Mouse (Mus musculus): Measurements from ENCODE around the gene Samd4.
"Not testable (repeated sequence)": the region's sequence is repeated elsewhere in the genome, so short reads cannot be mapped to it uniquely, and the experiment has no call there.

Gene Samd4

GRCm38 (mm10) chr14:47107461-47107860, 224.8 kb downstream of the Samd4 start:
- no peak for DNase-seq (ENCODE audit: low spot score)

DNA sequence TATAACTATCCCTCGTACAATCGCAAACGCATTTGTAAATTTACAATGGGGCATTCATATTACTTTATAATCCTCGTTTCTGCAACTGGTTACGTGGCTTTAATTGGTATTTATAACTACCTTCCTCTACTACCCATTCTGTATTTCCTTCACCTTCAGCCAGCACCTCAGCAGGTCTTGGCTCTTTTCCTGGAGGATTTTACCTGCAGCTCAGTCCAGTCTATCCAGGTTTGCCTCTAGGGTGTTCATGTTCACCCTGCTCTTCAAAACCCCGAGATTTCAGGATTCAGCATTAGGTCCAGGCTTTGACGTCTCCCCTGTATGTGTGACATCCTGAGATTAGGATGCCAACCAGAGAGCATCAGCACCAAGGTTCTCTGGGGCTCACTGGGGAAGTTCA, 227.7 kb downstream of the Samd4 start:
- not testable (repeated sequence) for DNase-seq (ENCODE audit: low spot score)

GRCm38 (mm10) chr14:47111341-47111740, 228.7 kb downstream of the Samd4 start:
- DNase-seq (ENCODE audit: low spot score), result no peak

- DNase-seq (ENCODE audit: low spot score), result no peak
Measured at GRCm38 (mm10) chr14:47115154-47115553, 232.5 kb downstream of the Samd4 start.

DNA sequence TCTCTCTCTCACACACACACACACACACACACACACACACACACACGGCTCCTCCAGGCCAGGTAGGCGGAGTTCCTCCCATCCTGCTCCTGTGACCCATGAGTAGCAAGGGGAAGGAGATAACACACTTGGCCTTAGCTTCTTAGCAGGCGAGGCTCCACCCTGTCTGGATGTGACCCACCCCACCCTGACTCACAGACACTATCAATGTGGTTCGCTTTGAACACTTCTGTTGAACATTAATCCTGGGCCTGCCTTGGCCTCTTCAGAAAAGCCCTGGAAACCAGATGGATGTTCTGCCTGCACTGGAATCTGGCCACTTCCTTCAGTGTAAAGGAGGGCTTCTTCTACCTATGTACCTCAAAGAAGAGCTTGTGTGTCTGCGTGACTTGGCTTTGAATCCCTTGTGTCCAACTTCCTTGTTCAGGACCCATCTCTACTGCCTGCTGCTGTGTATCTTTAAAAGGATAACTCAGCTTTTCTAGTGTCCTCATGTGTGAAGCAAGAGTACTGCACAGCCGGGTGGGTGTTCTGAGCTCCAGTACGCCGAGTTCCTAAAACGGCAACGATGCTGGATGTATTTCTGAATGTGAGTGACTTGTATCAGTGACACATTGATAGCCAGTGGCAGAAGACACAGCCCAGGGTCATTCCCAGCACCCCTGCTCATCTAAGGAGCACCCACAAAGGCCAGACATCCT, 233.6 kb downstream of the Samd4 start:
- DNase-seq (ENCODE audit: low spot score), result no peak

- no peak for DNase-seq (ENCODE audit: low spot score)
Measured at GRCm38 (mm10) chr14:47117522-47117921, 234.9 kb downstream of the Samd4 start.

- no peak for DNase-seq (ENCODE audit: low spot score)
Measured at GRCm38 (mm10) chr14:47127987-47128386, 245.3 kb downstream of the Samd4 start.

DNA sequence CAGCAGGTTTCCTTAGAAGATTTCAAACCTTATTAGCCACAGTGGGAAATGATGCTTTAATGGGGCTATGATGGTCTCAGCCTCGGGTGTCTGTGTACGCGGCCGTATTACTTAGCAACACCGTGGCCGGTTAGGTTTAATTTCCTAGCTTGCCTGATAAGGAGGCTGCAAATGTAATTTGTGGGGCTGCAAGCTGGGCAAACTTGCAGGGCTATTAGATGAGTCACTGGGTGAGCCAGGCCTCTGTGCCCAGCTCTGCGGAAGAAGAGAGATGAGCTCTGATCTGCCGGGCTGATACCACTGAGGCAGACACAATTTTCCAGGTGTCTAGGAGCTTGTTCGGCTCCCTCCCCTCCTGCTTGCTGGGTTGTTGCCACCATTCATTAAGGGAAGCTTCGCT, 251.3 kb downstream of the Samd4 start:
- DNase-seq (ENCODE audit: low spot score), result no peak

DNA sequence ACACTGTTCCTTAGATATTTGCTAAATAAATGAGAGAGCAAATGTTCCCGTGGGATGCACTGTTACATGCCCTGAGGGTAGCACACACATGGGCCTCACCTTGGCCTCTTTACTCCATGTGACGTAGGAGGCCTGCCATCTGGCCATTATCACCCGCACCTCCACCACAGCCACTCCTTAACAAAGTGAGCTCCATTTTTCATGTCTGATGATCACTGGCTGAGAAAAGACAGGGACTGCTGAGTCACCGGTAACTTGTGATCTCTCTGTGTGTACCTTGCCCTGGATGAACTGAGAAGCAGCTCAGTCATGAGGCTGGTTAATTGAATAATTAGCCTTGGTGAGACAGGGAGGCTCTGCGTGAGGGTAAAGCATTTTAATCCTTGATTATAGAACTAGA, 254.0 kb downstream of the Samd4 start:
- no peak for DNase-seq (ENCODE audit: low spot score)

DNA sequence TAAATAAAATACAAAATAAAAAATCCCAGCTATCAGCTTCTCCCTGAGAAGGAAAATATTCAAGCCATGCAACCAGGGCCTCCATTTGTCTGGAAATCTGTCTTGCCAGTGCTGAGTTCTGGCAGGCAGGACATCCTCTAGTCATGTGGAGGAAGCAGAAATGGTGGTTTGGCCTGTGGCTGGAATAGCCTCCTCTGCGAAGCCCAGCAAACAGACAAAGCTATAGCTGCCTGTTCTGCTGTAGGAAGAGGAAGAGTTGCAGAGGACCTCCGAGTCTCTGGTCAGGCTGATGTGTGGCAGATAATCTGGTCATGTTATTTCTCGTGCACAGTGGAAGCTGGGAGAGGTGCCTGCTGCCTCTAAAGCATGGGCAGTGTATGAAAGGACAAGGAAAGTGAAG, 256.2 kb downstream of the Samd4 start:
- DNase-seq (ENCODE audit: low spot score), result no peak

GRCm38 (mm10) chr14:47144326-47144725, 261.7 kb downstream of the Samd4 start:
- DNase-seq (ENCODE audit: low spot score), result no peak

- DNase-seq (ENCODE audit: low spot score), result no peak
Measured at GRCm38 (mm10) chr14:47151306-47151705, 268.7 kb downstream of the Samd4 start.

DNA sequence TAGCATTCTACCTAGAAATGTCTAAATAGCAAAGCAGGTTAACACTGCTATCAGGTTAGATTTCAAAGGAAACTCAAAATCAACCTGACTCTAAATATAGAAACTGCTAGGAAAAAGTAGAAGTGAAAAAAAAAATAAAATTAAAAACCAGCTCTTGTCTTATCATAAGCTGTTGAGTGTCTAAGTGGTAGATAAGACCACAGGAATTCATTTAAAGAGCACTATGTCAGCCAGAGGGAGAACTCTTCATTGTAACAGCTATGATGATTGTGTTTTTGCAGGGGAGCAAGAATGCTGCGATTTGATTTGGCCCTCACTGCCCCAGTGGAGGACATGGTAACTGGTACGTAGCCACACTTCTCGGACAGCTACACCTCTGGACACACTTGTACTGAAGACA, 271.6 kb downstream of the Samd4 start:
- DNase-seq (ENCODE audit: low spot score), result no peak

Measured in embryo, embryonic 10.5 days (tissue).